Mouse (Mus musculus) ES-Bruce4 (cell line): ENCODE measurements around the gene Nfyc.

ENCODE experiments used
- EP300 ChIP-seq: IDR thresholded peaks from 2 replicates; pipeline ENCODE4 v1.6.1; 2011; ENCODE audit warnings: low read depth, low read length; ENCODE audit not compliant: insufficient read depth
- POLR2A ChIP-seq: IDR thresholded peaks from one replicate; pipeline ENCODE4 v1.8.1; 2011; ENCODE audit warnings: low read length; ENCODE audit not compliant: insufficient read depth

DNA sequence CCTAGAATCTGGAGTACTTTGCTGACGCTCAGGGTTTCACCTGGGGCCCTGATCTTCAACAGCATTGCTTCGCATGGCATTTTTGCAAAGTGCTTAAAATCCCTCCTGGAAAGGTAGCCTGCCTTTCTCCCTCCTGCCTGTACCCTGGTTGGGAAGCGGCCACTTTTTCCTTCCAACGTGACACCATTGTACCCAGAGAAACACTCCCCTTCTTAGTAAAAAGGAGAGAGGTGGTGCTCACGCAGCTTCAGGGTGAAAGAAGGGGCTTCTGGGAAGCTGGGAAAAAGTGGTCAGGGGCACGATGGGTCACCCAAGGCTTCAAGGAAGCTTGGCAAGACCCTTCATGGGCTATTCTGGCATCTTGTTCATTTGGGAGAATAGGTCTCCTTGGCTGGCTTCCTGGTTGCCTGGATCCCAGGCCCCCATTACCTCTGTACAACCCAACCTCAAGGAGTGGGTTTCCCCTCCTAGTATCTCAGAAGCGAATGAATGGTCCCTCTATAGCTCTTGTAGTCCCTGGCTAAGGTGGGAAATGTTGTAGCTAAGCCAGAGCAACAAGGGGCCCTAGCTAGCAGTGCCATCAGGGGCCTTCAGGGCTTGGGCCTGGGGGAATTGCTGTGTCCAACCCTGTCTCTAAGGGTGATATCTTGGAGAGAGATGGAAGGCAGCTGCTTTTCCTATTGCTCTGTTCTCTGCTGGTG, 24.1 kb upstream of the Nfyc start:
- no peak for TF ChIP-seq EP300
- no peak for TF ChIP-seq POLR2A
